Mouse (Mus musculus) kidney, postnatal 0 days (tissue): ENCODE results near the gene Alas2. TPM values are rescaled to one million over a fixed set of nuclear protein-coding genes. Genes with fewer than 3 reads are reported as not detected.

Experiments used
- ATAC-seq: fragments of 200-750 bp; cut with Nextera tagmentation; replicated peaks from 2 replicates; pipeline ENCODE4 v1.8.0; 2017; ENCODE audit warnings: low read depth, moderate number of reproducible peaks, moderate TSS enrichment, moderate library complexity; ENCODE audit not compliant: low FRiP score
- DNase-seq: peaks from one replicate; pipeline ENCODE4 v3.0.0-alpha.2; 2016; ENCODE audit warnings: low spot score
- H3K27ac ChIP-seq: fragments of 300-500 bp; sonication (generic); 2 replicates; pipeline ENCODE4 v1.5.1; 2014; ENCODE audit warnings: mild to moderate bottlenecking
- H3K27me3 ChIP-seq: fragments of 300-500 bp; sonication (generic); 2 replicates; pipeline ENCODE4 v1.6.1; 2014; ENCODE audit warnings: low read length, mixed read lengths; ENCODE audit not compliant: insufficient read depth
- H3K36me3 ChIP-seq: fragments of 300-500 bp; sonication (generic); 2 replicates; pipeline ENCODE4 v1.6.1; 2014; ENCODE audit warnings: low read length, mixed read lengths; ENCODE audit not compliant: insufficient read depth
- H3K4me1 ChIP-seq: fragments of 300-500 bp; sonication (generic); replicated peaks from 2 replicates; pipeline ENCODE4 v1.6.1; 2014; ENCODE audit warnings: antibody characterized with exemption, low read length, mixed read lengths; ENCODE audit not compliant: insufficient read depth
- H3K4me2 ChIP-seq: fragments of 300-500 bp; sonication (generic); 2 replicates; pipeline ENCODE4 v1.6.1; 2014; ENCODE audit warnings: mild to moderate bottlenecking, low read length, moderate library complexity, mixed read lengths
- H3K4me3 ChIP-seq: fragments of 300-500 bp; sonication (generic); replicated peaks from 2 replicates; pipeline ENCODE4 v1.5.1; 2014; ENCODE audit warnings: low read depth, low read length
- H3K9ac ChIP-seq: fragments of 300-500 bp; sonication (generic); 2 replicates; pipeline ENCODE4 v1.6.1; 2014; ENCODE audit warnings: low read depth, low read length
- H3K9me3 ChIP-seq: fragments of 300-500 bp; sonication (generic); replicated peaks from 2 replicates; pipeline ENCODE4 v1.6.1; 2016; ENCODE audit warnings: low read length, inconsistent platforms, mixed read lengths
- CTCF ChIP-seq: IDR thresholded peaks from 2 replicates; pipeline ENCODE4 v1.5.1; 2016; ENCODE audit warnings: antibody characterized with exemption, low read depth, mild to moderate bottlenecking, moderate library complexity
- WGBS: fragments of 180-500 bp; shearing (Covaris S2); extraction: QIAGEN DNeasy Blood & Tissue Kit; methylation state at CpG from one replicate; pipeline ENCODE4 v1.1.7; 2014; 5-methylcytosine and 5-hydroxymethylcytosine counted together
- microRNA-seq: library from miRNA; unstranded; fragments of <30 nt; microRNA quantifications from one replicate; pipeline ENCODE4, GENCODE M21; 2016
- polyA plus RNA-seq: library from polyadenylated mRNA; unstranded; fragments of >200 nt; fragmentation: Nextera tagmentation; extraction: Ambion mirVana; gene quantifications from 2 replicates; pipeline ENCODE4 v1.2.1, GENCODE M21; 2015

The Alas2 gene
- polyA plus RNA-seq, 1 experiment from 2014 or later = 12.6 TPM

DNA sequence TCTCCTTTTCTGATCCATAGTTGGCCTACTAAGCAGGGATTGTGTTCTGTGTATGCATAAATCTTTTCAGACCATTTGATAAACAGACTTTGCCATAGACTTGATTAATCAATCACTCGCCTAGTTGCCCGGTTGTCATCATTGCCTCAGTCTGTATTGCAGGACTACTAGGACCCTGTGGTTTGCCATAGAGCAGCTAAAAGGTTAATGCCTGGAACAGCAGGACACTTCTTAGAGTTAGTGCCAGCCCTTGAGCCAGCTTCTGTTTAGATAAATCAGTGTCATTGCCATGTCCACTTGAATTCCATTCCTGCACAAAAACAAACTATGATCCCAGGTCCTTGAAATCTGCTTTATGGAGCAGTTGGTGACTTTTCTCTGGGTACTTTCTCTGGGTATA, 51.7 kb downstream of the Alas2 start:
- Histone ChIP-seq H3K27me3 (no peaks in the 10 kb centered on the region), H3K36me3 (no peaks in the 10 kb centered on the region), H3K9me3 (no peaks in the 10 kb centered on the region), H3K9ac (no peak overlapping the region), H3K4me3 (no peak overlapping the region), H3K27ac (no peak overlapping the region), H3K4me2 (no peak overlapping the region), H3K4me1 (no peaks in the 10 kb centered on the region)
- ATAC-seq (no peak), DNase-seq (no peak)
- TF ChIP-seq CTCF = no peak
- 89% methylated on average over 2 of the region's 2 CpGs for WGBS

Small RNA genes lying within 50 kb of the gene (microRNA-seq; reads per million reads assigned to microRNA genes)
- gene Mir3620 = not detected

Other genes with a start within 250 kb of the Alas2 start
- gene Tmem29, start 88.2 kb upstream of the Alas2 start, polyA plus RNA-seq = 35.9 and 39.0 TPM in 2 replicates
- 2.8 and 3.9 TPM in 2 replicates for gene Pfkfb1, start 40.9 kb downstream of the Alas2 start, polyA plus RNA-seq
- 12.6 and 12.9 TPM in 2 replicates for gene Apex2, start 42.5 kb downstream of the Alas2 start, polyA plus RNA-seq
- 8.4 and 9.1 TPM in 2 replicates for gene Tro, start 110.2 kb downstream of the Alas2 start, polyA plus RNA-seq